Mouse (Mus musculus) 3134 (cell line): ENCODE measurements around the gene Usp37.
"Not testable (repeated sequence)": the region's sequence is repeated elsewhere in the genome, so short reads cannot be mapped to it uniquely, and the experiment has no call there.

Experiments
- DNase-seq: peaks from one replicate; pipeline ENCODE4 v3.0.0-alpha.2; 2011; ENCODE audit warnings: low spot score; ENCODE audit not compliant: insufficient read length; ENCODE audit errors: extremely low read depth

The Usp37 gene

DNA sequence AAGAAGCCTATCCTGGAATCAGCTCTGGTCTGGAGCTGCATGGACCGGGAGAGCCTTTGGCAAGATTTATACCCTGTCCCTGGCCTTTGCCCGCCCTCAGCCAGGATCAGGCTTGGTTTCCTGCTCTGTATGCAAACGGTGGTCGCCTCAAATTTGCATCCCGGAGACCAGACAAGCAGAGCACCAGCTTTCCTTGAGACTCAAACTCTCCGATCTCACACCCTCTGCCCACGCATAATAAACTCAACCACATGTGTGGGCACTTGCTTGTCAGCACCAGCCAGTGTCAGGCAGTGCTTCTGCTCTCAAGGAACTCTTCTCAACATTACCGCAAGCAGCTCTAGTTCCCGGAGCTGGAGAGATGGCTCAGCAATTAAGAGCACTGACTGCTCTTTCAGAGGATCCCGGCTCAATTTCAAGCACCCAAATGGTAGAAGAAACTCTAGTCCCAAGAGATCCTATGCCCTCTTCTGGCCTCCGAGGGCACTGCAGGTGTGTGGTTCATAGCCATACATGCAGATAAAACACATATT lies 146.1 kb downstream of the Usp37 start:
- peak; percentile 43 for DNase-seq

DNA sequence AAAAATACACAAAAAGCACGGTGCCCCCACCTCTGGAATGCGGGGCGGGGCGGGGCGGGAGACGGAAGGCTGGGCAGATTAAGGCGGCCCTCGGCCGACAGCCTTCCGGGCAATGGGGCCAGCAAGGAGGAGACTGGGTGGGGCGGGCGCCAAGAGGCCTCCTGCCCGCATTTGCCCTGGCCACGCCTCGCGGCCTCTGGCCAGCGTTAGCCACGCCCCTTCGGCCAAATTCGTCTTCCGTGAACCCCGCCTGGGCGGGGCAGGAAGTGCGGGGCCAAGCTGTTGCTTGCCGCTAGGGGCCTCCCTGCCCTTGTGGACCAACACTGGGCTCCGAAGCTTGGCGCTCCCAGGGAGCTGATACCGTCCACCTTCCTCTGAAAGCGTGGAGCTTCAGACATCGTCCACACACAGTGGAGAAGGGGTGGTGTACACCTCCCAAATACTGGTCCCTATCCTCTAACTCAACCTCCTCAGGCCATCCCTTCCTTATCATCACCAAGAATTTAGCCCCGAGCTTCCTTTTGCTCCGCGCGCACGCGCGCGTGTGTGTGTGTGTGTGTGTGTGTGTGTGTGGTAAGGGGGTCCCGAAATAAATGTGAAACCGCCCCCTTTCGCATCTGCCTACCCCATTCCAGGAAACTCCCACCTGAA lies 146.7 kb downstream of the Usp37 start:
- peak; percentile 99 for DNase-seq

DNA sequence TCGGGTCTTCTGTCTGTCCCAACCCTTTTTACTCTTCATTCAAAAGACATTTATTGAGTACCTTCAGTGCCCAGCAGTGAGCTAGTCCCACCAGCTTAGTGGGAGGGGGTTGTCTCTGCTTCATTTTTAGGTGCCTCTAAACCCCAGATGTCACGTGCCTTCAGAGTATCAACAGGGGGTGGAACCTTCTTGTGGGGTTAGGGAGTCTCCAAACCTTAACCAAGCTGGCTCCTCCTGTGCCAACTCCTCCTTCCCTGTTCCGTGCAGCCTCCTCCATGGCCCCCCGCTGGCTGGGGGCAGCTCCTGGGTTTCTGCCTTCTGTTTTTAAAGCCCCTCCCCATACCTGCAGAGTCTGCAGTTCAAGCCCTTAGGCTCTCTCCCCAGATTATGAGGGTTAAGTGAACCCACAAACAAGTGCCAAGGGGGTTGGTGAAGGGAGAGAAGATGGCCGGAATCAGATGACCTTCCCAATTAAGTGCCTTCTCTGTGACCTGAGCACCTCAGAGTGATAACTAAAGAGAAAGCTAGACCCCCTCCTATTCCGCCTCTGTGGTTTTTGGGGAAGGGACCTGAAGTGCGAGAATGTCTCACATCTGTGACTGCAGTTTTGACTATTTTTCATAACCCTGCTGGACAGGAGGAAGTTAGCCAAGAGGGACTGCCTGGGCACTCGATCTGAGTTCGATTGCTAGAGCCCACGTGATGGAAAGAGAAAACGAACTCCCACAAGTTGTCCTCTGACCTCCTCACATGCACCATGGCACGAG lies 147.4 kb downstream of the Usp37 start:
- DNase-seq, result not testable (repeated sequence)

DNA sequence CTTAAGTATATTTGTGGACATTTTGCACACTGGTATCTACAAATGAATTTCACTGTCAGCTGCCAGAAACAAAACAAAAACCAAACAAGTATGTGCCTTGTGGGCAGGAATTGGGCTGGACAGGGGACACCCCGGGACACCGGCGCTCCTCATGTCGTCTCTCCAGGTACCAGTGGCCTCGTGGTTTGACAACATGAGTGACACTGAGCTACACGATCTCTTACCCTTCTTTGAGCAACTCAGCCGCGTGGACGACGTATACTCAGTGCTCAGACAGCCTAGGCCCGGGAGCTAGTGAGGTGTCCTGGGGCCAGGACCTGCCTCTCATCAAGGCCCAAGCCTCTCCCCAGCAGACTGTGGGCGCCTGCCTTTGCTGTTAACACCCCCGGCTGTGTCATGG lies 148.8 kb downstream of the Usp37 start:
- no peak for DNase-seq

DNA sequence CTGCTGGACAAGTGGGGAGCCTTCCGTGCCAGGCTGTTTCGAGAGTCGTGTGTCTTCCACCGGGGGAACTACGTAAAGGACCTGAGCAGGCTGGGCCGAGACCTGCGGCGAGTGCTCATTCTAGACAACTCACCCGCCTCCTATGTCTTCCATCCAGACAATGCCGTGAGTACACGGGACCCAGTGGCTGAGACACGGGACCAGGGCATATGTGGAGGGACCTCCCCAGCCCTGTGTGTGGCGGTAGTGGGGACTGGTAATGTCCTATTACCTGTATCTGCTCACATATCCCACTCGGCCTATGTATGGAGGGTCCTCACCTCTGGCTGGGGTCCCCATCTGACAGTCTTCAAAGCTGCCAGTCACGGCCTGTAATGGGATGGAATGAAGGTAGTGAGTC lies 149.2 kb downstream of the Usp37 start:
- DNase-seq, result no peak

DNA sequence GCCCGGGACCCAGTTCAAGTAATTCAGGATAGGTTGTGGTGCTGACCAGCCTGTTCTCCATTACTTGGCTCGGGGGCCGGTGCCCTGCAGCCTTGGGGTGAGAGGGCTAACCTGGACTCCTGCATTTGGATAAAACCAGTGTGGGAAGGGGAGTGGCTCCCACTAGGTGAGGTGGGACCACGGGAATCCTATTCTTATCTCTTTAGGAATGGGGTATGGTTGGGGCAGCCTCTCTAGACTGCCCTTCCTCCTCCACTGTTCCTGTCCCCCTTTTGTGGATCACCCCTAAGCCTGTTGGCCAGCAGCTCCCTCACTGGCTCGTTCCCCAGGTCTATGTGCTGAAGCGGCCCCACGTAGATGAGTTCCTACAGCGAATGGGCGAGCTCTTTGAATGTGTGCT lies 149.8 kb downstream of the Usp37 start:
- DNase-seq, result no peak

DNA sequence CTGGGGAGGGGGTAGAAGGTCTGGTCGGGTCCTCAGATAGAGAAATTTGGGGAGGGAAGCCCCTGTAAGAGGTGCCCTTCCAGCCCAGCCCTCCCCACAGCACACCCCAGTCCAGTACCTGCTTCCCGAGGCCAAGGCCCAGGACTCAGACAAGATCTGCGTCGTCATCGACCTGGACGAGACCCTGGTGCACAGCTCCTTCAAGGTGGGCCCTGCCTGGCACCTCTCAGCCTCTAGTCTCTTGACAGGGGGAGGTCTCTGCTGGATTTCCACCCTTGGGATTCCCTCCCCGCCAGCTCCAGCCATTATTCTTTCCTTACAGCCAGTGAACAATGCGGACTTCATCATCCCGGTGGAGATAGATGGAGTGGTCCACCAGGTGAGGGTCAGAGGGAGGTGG lies 150.4 kb downstream of the Usp37 start:
- DNase-seq, result no peak

DNA sequence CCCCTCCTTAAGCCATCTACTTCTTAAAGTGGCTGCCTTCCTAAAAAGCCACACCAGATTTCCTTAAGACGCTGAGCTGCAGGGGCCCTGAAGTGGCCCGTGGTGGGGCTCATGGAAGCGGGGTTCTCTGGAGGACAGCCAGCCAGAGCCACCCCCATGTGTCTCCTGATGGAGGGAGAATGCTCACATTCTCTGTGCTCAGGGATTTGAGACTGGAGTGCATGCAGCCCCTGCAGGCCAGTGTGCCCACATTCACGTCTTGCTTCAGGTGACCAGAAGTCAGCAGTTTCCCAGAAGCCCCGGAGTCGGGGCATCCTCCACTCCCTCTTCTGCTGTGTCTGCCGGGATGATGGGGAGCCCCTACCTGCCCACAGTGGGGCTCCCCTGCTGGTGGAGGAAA lies 151.1 kb downstream of the Usp37 start:
- peak; percentile 56 for DNase-seq

DNA sequence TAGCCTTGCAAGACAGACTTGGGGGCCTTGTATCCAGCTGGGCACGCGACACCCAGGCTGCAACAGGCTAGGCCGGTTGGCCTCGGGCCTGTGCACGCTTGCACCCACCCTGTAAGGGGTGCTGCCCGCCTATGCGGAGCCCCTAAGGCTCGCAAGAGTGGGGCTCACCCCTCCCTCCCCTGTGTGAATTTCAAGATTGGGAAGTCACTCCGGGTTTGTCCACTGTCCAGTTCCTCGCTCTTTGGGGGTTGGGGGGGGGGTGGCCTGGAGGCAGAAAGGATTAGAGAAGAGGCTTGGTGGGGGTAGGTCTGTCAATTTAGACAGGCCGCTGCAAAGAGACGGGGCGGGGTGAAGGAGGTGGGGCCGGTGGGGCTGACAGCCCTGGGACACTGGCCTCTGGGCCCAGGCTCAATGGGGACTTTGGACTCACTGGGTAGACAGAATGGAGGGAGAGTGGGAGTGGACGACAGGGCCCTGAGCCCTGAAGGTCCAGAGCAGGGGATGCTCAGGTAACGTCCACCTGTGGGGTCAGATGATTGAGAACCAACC lies 151.6 kb downstream of the Usp37 start:
- DNase-seq, result no peak

DNA sequence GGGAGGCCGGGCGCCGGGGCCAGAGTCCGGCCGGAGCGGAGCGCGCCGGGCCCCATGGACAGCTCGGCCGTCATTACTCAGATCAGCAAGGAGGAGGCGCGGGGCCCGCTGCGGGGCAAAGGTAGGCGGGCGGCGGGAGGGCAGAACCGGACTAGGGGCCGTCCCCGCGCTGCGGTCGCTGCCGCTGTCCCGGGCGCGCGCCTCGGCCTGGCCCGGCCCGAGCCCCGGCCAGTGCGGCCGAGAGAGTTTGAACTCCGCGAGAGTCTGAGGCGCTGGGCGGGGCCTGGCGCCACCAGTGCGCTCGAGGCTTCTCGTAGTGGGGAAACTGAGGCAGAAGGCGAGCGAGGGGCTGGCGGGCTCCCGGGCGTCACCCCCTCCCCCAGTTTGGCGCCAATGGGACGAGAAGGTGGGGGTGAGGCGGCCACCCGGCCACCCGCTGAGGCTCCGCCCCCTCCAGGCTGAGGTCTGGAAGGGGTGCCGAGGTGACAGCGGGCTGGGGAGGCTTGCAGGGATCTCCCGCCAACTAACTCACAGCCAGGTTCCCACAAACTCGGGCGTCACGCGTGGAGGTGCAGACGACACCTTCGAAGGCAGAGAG lies 152.1 kb downstream of the Usp37 start:
- DNase-seq, result peak; percentile 83

DNA sequence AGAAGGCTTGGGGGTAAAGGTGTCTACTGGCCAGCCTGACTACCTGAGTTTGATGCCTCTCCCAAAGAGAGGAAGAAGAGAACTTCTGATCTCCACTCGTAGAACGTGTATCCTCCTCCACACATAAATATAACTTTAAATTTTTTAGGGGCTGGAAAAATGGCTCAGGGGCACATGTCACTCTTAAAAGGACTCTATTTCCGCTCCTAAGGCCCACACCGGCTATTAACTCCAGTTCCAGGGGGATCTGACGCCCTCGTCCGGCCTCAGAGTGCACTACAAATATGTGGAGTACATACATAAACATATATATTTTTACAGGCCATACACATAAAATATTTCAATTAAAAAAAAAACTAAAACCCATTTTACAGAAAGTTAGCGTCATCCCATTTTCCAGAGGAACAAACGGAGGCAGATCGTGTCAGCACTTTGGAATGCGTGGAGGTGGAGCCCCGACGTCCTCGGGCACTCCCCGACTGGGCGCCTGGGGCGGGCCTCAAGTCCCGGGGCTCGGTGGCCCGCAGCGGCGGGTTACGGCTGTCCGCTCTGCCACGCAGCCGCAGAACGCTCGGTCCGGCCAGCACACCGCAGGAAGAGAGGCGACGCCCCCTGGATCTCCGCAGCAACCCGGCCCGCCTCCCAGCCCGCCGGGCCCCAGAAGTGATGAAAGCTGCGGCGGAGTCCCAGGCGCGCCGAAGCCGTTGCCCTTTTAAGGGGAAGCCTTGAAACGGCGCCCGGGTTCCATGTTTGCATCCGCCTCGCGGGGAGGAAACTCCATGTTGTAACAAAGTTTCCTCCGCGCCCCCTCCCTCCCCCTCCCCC lies 152.9 kb downstream of the Usp37 start, which contains the start of gene Ctdsp1:
Gene Ctdsp1 (plus strand): TSS at position 586 of the 825 bp plus-strand sequence.
- DNase-seq, result peak; percentile 99

DNA sequence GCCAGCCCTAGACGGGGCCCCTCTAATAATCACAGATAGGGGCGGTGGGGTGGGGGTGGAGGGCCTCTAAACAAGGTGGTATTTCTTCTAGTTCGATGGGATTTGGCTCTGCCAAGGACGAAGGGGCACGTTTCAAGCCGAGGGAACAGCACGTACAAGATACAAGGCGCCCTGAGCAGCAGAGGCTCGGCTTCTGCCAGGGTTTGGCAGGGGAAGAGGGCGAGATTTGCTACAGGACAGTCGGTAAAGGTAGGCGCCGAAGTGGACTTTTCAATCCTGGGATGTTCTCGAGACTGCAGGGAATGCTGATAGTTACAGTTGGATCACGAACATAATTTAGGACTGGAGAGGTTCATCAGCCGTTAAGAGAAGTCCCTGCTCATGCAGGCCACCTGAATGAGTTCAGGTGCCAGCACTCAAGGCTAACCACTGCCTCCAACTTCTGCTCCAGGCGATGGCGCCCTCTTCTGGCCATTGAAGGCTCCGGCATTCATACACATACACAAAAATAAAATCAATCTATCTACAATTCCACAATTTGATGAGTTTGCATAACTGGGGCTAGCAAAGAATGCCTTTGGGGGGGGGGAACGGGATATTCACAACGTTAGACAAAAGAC lies 153.7 kb downstream of the Usp37 start:
- DNase-seq, result no peak

DNA sequence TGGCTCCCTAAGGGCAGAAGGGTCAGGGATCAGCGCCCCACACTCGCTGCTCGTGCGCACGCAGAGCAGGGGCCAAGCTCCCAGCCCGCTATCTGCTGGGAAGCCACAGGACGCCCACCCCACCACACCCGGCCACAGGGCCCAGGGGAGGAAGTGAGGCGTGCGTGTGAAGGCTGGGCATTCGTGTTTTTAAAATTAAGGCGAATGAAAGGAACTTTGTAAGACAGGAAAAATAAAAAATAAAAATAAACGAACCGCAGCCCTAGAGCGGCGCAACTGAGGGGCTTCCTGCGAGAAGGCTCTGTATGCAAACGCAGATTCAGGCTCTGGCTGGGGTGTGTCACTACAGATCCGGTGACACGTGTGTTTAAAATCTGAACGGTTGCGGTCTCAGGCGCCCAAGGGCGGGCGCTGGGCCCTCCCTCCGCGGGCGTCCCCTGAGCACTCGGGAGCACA lies 154.2 kb downstream of the Usp37 start:
- DNase-seq, result no peak

DNA sequence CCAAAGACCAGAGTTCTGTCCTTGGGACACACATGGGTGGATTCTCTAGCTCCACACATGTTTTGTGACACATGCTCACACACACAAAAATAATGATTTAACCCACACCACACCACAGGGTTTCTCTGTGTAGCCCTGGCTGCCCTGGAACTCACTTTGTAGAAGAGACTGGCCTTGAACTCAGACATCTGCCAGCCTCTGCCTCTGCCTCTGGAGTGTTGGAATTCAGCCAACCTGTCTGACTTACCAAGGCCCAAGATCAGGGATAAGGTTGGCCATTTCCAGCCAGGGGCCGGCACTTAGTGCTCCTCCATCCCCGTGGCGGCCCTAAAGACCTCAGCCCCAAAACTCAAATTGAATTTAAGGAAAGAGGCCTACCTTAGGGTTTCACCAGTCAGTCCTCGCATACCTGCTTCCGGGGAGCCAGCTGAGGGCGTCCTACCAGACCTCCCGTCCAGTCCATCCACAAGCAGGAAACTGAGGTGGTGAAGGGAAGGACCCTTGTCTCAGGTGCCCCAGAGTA lies 155.6 kb downstream of the Usp37 start:
- no peak for DNase-seq

DNA sequence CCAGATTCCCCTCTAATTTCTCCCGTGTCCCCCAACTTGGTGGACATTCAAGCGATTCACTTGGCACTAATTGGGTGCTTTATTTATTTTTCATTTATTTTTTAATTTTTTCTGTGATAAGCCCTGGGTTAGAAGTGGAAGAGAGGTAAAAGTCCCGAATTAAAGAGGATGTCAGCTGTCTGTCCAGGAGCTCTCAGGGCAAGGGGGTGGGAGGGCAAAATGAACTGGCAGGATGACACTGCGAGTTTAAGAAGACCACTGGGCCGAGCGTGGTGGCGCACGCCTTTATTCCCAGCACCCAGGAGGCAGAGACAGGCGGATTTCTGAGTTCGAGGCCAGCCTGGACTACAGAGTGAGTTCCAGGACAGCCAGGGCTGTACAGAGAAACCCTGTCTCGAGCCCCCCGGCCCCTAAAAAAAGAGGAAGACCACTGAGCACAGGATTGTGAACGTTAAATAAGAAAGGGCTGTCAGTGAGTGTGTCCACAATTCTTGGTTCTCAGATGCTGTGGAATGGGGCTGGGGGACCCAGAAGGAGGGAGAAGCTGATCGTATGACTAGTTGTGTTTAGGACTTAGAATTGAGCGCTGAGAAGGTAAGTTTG lies 156.6 kb downstream of the Usp37 start:
- DNase-seq, result no peak

DNA sequence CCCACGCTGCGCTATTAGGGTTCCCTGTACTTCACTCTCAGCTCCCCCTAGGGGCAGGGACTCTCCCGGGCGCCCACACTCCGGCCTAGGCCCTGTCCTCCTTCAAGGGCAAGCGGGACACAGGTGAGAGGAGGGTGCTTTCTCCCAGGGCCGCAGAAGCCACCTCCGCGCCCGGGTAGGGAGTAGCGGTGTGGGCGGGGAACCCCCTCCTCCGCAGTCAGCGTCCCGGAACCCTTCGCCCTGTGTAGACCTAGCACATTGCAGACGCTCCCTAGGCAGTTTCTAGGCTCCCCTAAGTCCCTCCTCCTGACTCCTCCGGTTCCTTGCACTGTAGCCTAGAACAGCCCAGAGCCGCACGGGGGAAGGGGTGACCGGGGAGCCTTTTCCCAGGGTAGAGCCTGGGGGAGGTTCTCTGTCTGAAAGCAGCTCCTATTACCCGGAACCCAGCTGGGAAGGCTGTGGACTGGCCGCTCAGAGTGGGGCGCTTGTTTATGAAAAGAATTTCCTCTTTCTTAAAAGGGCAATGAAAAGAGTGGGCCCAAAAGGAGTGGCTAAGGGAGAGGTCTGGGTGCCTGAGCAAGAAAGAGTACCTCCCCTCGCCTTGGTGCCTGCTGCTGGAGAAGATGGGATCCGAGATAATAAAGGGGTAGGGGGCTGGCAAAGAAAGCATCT lies 157.2 kb downstream of the Usp37 start:
- peak; percentile 96 for DNase-seq

DNA sequence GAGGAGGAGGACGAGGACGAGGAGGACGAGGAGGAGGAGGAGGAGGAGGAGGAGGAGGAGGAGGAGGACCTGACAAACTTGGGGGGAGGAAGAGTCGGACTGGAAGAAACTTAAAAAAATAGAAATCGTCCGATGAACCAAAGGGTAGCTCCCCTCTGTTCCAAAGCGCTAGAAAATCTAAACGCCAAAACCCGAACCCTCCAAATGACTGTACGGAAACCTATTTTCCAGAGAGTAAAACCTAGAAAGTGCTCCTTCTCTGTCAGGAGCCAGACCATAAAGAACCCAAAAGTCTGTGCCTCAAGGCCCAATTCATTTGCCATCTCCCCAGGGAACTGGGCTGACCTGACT lies 157.7 kb downstream of the Usp37 start:
- no peak for DNase-seq

DNA sequence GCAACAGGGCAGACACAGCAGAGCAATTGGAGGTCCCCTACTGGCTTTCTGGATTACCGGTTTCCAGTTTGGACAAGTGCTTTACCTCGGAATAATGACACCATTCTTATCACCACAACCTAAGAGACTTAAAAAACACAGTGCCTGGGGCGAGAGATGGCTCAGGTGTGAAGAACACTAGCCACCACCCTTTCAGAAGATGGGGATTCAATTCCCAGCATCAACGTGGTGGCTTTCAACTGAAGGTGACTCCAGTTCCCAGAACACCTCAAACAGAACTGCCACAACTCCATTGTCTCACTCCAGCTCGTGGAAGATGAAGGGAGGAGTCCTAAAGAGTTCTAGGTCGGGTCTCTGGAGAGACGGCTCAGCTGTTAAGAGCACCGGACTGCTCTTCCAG lies 158.6 kb downstream of the Usp37 start:
- DNase-seq, result no peak
